Mouse (Mus musculus) olfactory bulb, adult 2 months (tissue): ENCODE results near the gene Ccnl2. TPM values are rescaled to one million over a fixed set of nuclear protein-coding genes. Genes with fewer than 3 reads are reported as not detected.
"Not testable (repeated sequence)": the region's sequence is repeated elsewhere in the genome, so short reads cannot be mapped to it uniquely, and the experiment has no call there.

Source experiments
- H3K27ac ChIP-seq: fragments of 200-500 bp; 2 replicates; pipeline ENCODE4 v1.5.1; 2012; ENCODE audit warnings: low read depth, low read length; ENCODE audit not compliant: insufficient read depth
- H3K4me1 ChIP-seq: fragments of 200-500 bp; 2 replicates; pipeline ENCODE4 v1.6.1; 2012; ENCODE audit warnings: low read length; ENCODE audit not compliant: control insufficient read depth, insufficient read depth
- H3K4me3 ChIP-seq: fragments of 200-500 bp; 2 replicates; pipeline ENCODE4 v1.5.1; 2012; ENCODE audit warnings: mild to moderate bottlenecking, low read depth, low read length, moderate library complexity; ENCODE audit not compliant: insufficient read depth
- CTCF ChIP-seq: fragments of 200-500 bp; IDR thresholded peaks from 2 replicates; pipeline ENCODE4 v1.5.1; 2012; ENCODE audit warnings: low read depth, mild to moderate bottlenecking, low read length, moderate library complexity; ENCODE audit not compliant: insufficient read depth
- POLR2A ChIP-seq: fragments of 200-500 bp; IDR thresholded peaks from 2 replicates; pipeline ENCODE4 v1.6.1; 2012; ENCODE audit warnings: mild to moderate bottlenecking, low read depth, low read length, moderate library complexity; ENCODE audit not compliant: insufficient read depth
- WGBS: fragments of 180-500 bp; shearing (Covaris S2); methylation state at CpG from one replicate; pipeline ENCODE4 v1.1.7; 2018; 5-methylcytosine and 5-hydroxymethylcytosine counted together
- polyA plus RNA-seq: library from polyadenylated mRNA; stranded (reverse); fragments of >200 nt; gene quantifications from 2 replicates; pipeline ENCODE4 v1.2.4, GENCODE M21; 2012; ENCODE audit warnings: low replicate concordance; ENCODE audit not compliant: missing spikeins, insufficient read depth, insufficient read length

The Ccnl2 gene
- polyA plus RNA-seq, 1 experiment = 186 TPM

DNA sequence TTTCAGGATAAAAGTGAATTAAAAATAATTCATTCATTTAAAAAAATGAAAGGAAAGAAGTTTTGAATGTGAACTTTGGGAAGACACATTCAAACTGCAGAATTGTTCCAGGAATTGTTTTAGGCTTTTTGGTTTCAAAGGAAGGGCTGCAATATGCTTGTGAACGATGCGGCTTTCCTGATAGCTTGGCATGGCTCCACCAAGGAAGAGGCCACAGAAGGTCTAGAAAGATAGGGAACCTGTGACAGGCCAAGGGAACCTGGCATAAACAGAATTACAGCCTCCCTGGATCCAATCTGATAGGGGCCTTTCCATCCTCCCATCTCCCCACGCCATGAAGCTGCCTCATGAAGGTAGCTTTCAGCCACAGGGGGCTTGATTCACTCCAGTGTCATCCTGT lies 24.0 kb upstream of the Ccnl2 start:
- Histone ChIP-seq H3K4me3 (no peak overlapping the region), H3K27ac (no peak overlapping the region), H3K4me1 (0 out of 2 replicates have a peak, but pooled peaks cover 4% of the 10 kb centered on the region)
- WGBS = 71% methylated on average over 3 of the region's 3 CpGs
- TF ChIP-seq POLR2A (no peak), CTCF (no peak)

DNA sequence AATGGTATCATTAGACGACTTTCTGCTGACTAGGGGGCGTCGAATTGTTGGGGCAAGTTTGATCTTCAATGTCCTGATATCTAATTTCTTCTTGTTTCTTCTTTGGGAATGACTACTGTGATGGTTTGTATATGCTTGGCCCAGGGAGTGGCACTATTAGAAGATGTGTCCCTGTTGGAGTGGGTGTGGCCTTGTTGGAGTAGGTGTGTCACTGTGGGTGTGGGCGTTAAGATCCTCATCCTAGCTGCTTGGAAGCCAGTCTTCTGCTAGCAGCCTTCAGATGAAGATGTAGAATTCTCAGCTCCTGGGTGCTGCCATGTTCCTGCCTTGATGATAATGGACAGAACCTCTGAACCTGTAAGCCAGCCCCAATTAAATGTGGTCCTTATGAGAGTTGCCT lies 23.5 kb upstream of the Ccnl2 start:
- H3K4me3 ChIP-seq, H3K4me1 ChIP-seq, H3K27ac ChIP-seq: not testable (repeated sequence)
- 83% methylated on average over 4 of the region's 4 CpGs for WGBS

DNA sequence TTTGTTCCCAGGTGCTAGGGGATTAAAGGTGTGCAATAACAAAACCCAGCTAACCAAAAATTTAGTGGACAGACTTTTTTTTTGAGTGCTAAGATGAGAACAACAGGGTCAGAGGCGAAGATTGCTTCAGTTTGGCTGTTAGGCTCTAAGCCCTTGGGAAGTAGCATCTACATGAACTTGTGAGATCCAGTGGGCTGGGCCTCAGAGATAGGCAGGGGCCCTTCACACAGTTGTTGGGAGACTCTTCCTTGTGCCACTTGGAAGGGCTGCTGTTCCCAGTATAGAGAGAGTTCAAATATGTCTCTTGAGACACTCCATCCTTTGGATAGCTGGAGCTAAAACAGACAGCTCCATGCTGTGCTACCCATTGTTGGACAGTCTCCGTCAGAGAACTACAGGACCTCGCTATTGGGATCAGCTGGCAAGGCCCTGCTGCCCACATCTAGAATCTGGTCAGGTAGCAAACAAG lies 22.2 kb upstream of the Ccnl2 start, which contains the start of gene Ankrd65:
TSS of gene Ankrd65 (plus strand) at position 419 of the 469 bp plus-strand sequence.
- no peak within 1 kb of the TSS for H3K27ac ChIP-seq
- H3K4me1 ChIP-seq = 0 out of 2 replicates have a peak, but pooled peaks cover 4% of the 10 kb centered on the region
- WGBS = 73% methylated on average over 3 of the region's 3 CpGs
- no peak within 1 kb of the TSS for H3K4me3 ChIP-seq
- TF ChIP-seq CTCF (no peak), POLR2A (no peak)

DNA sequence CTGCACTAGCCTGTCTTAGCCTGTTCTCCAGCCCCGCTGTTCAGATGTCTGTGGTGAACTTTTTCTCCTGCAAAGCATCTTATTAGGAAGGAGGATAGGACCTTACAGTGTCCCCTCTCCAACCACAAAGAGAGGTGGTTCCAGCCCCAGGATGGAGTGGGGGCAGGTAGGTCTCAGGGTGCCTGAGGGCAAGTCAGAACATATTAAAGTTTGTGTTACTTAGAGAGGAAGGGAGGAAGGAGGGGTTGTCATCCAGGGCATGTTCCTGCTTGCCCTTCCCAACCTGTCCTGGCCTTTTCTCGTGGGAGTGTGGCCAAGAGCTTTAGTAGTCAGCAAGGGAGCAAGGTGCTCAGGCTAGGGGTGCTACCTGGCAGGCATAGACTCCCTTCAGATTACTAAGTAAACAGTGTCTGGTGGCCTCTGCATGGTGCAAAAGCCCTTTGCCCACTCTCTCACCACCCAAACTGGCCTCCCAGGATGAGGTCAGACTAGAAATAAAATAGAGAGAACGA lies 21.6 kb upstream of the Ccnl2 start:
- Histone ChIP-seq H3K4me3 (no peak overlapping the region), H3K27ac (no peak overlapping the region), H3K4me1 (no peaks in the 10 kb centered on the region)
- 70% methylated on average over 3 of the region's 3 CpGs for WGBS
- TF ChIP-seq POLR2A (no peak), CTCF (no peak)

DNA sequence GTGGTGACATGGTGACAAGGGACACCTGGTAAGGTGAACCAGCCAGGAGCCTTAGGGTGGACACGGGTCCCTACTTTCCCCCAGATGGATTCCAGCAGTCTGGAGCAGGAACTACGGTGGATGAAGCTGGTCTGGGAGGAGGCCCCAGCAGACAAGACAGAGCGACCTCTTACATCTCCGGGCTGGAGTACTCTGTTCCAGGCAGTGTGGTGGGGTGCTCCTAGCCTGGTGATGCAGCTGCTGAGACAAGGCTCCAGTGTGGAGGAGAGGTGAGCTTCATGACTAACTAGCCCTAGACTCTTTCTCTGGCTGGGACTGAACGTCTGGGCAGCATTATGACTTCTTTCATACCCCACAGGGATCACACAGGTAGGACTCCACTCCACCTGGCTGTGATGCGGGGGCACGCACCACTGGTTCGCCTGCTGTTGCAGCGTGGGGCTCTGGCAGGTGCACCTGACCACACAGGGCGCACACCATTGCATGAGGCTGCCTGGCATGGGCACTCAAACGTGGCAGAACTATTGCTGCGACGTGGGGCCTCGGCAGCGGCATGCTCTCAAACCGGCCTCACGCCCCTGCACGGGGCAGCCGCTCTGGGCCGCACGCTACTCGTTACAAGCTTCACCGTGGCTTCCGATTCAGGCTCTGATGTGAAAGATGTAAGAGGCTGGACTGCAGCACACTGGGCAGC lies 20.9 kb upstream of the Ccnl2 start:
- TF ChIP-seq CTCF = no peak
- TF ChIP-seq POLR2A = no peak
- 79% methylated on average over 24 of the region's 24 CpGs for WGBS
- no peak overlapping the region for H3K27ac ChIP-seq
- no peaks in the 10 kb centered on the region for H3K4me1 ChIP-seq
- no peak overlapping the region for H3K4me3 ChIP-seq

DNA sequence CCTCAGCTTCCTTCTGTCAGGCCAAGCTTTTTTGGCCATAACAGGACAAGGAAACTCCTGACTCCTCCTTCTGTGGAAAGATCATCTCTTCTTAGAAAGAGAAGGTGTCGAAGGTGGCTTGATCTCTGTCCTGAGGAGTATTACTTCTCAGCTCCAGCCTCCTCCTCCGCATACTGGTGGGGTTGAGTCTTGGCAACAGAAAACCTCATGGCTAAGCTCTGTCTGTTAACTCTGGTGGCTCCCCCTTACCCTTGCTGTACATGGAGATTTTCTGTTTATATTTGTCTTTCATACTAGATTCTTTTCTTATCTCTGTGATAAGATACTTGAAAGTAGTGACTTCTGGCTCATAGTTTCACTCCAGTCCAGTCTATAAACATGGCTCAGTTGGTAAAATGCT lies 18.6 kb upstream of the Ccnl2 start:
- no peak for TF ChIP-seq CTCF
- no peak for TF ChIP-seq POLR2A
- Histone ChIP-seq H3K27ac (no peak overlapping the region), H3K4me1 (no peaks in the 10 kb centered on the region), H3K4me3 (no peak overlapping the region)
- WGBS = 78% methylated on average over 2 of the region's 2 CpGs

DNA sequence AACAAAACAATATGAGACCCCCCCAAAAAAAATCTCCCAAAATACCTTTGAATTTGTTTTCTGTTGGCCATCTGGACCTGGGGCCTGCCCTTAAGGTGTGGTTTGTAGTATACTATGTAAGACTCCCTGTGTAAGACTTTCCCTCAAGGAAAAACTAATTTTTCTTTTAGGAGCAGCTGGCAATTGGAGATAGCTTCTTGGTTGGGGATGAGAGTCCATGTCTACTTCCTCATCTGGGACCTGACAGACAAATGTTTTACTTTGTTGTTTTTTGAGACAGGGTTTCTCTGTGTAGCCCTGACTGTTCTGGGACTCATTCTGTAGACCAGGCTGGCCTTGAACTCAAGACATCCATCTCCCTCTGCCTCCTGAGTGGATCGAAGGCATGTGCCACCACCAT lies 10.2 kb upstream of the Ccnl2 start:
- 93% methylated on average over 1 of the region's 1 CpGs for WGBS
- Histone ChIP-seq H3K4me1 (peaks cover 9% of the 10 kb centered on the region), H3K4me3 (no peak overlapping the region), H3K27ac (no peak overlapping the region)
- TF ChIP-seq CTCF (no peak), POLR2A (no peak)

DNA sequence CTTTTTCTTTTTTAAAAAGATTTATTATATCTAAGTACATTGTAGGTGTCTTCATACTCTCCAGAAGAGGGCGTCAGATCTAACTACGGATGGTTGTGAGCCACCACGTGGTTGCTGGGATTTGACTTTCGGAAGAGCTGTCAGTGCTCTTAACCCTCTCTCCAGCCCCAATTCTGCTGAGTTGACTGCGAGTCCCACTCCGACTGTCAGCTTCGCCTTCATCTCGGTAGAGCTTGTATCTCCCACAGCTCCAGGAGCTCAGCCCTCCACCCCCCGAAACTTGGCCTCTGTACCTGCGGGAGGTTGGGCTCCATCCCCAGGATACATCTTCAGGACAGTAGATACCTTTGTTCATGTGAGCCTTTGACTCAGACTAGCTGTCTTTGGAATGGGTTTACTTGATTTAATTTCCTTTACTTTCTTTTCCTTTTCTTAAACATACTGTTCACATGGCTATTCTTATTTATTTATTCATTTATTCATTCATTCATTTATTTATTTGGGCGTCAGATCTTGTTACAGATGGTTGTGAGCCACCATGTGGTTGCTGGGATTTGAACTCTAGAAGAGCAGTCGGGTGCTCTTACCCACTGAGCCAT lies 9.4 kb upstream of the Ccnl2 start, which contains the start of gene Mrpl20:
TSS of gene Mrpl20 (plus strand) at position 138 of the 599 bp plus-strand sequence.
- 10% methylated on average over 12 of the region's 12 CpGs for WGBS
- H3K4me1 ChIP-seq = peaks cover 9% of the 10 kb centered on the region
- H3K4me3 ChIP-seq = peak within 1 kb of the TSS; percentile 81
- no peak within 1 kb of the TSS; the same call in none of the 2 replicates for H3K27ac ChIP-seq
- TF ChIP-seq CTCF (no peak), POLR2A (no peak)

DNA sequence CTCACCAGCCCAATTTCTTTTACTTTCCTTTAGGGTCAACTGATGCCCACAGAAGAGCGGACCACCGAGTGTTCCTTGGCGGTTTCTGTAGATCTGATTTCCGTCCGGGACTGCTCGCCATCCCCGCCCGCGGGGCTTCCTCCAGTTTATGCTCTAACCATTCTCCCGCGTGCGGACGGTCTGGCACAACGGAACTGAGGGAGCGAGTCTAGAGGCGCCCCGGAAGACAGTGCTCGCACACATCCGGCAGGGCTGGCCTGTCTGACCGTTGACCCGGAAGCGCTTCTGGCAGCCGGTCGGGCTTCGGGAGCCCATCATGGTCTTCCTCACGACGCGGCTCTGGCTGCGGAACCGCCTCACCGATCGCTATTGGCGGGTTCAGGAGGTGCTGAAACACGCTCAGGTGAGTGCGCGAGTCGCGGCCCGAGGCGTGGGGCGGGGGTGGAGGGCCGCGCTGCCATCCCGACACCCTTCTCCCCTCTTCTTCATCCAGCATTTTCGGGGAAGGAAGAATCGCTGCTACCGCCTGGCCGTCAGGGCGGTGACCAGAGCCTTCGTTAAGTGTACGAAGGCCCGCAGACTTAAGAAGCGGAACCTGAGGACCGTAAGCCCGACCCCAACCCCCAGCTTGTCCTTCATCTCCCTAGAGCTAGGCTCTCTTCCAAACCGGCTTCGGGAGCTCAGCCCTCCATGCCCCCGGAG lies 8.8 kb upstream of the Ccnl2 start:
- no peak for TF ChIP-seq CTCF
- peak; percentile 83 for TF ChIP-seq POLR2A
- no peak overlapping the region; the same call in none of the 2 replicates for H3K27ac ChIP-seq
- peak overlapping the region; percentile 81 for H3K4me3 ChIP-seq
- peaks cover 9% of the 10 kb centered on the region for H3K4me1 ChIP-seq
- under 1% methylated on average over 58 of the region's 58 CpGs for WGBS
